Mouse (Mus musculus): ENCODE results near the gene Gp1bb. TPM values are rescaled to one million over a fixed set of nuclear protein-coding genes. Genes with fewer than 3 reads are reported as not detected.

Gp1bb gene
- 1 to 10 TPM in 1 of 4 experiments, under 1 TPM in 2, not detected in 1; 0.36 to 1.1 (median 0.93) TPM for total RNA-seq (2022)

DNA sequence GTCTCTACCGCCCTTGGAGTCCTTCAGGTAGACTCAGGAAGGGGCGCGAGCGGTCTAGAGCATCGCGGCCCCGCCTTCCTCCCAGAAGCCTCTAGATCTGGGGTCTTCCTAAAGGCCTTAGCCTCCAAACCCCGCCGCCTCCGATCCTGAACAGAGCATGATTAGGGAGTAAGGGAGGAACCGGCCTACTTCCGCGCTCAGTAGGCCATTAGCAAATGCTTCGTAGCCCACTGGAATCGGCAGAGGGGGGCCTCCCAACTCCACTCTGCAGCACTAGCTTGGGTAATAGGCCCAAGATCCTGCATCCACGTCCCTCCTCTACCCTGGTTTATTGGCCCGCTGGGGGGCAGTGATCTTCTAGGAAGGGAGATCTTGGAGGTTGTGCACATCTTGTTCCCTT, at the start of gene Gp1bb:
TSS of gene Gp1bb (minus strand) at position 385 of the 400 bp plus-strand sequence.
- DNase-seq (ENCODE audit: low spot score in 2 of 2), result no peak

DNA sequence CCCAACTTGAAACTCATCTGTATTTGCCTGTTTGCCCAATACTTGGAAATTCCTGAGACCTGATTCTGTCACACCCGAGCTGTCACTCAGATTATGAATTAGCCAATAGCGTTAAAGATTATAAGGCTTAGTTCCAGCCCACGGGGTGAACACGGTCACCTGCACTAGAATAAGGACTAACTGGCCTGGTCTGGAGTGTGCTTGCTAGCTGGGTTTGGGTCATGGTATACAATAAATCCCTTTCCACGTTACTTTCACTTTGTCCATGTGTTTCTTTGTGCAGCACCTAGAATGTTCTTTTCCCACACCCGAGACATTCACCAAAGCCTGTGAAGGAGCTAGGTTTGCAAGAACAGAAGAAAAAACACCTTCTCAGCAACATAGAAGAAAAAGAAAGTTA, 47.7 kb upstream of the Gp1bb start:
- no peak for DNase-seq (ENCODE audit: low spot score in 2 of 2)

DNA sequence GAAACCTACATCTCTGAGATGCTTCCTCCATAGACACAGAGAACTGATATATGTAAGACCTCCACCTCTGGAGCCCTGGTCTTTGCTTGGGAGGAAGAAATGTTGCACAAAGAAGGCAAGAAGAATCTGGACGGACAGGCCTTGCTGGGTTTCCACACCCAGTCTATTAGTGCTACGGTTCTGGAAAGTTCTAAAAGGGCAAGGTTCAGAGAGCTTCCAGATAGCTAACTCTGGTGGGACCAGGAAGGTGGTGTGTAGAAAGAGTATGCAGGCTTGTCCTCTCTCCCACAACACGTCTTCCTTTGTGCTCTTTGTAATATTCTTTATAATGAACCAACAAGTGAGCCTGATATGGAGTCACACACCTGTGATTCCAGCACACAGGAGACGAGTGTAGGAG, 36.4 kb upstream of the Gp1bb start:
- DNase-seq (ENCODE audit: low spot score in 2 of 2), result no peak

DNA sequence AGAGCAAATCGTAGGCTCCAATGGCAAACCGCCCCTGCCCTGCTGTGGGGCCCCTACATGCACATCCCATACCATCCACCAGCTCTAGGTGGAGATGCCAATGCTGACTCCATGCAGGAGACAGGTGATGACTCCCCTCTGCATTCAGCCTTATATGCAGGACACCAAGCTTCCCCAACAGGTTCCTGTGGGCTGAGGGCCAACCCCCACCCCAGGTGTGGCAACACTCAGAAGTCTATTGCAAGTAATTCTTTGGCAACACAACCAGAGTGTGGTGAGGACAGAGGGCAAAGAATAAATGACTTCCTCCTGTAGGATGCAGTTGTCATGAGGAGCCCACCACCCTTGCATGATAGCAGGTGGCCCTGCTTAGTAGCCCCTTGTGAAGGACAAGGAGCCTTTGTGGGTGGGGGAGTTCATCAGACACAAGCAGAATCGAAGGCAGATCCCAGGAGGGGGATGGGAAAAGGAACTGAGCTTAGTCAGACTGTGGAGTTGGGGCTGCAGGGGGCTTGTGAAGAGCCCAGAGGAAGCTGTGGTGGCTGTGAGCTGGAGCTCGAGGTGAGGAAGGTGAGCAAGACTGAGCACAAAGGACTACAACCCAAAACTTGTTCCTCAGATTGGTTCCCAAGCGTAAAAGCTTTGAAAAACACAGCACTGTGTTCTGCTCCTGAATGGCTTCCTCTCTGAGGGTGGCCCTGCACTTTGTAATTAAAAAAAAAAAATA, 33.3 kb upstream of the Gp1bb start:
- DNase-seq (ENCODE audit: low spot score in 2 of 2), result no peak

DNA sequence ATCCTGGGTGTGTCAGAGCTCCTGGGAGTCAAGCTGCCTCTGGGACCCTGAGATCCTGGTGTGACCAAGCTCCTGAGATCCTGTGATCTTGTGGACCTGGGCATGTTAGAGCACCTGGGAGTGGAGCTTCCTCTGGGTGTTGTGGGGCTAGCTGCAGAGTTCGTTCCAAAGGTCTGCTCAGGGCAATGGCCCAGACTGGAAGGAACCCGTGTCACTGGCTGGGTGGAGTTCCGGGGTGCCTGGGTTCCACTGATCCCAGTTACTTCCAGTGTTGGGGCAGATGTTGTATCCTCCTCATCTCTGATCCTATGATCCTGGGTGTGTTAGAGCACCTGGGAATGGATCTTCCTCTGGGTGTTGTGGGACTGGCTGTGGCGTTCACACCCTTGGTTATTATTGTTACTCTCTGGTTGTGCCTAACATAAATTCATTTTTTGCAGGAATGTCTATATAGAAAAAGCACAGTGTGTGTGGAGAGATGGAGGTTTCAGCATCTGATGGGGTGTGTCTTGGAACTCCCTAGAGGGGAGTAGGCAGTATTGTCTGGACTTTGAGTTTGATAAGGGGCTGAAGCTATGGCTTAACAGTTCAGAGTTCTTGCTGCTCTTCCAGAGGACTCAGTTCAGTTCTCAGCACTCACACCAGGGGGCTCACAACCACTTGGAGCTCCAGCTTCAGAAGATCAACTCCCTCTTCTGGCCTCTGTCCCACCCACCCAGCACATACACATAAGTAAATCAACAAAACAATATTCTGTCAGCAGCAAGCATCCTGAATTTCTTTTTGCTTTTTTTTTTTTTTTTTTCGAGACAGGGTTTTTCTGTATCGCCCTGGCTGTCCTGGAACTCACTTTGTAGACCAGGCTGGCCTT, 31.3 kb upstream of the Gp1bb start:
- no peak for DNase-seq (ENCODE audit: low spot score in 2 of 2)

DNA sequence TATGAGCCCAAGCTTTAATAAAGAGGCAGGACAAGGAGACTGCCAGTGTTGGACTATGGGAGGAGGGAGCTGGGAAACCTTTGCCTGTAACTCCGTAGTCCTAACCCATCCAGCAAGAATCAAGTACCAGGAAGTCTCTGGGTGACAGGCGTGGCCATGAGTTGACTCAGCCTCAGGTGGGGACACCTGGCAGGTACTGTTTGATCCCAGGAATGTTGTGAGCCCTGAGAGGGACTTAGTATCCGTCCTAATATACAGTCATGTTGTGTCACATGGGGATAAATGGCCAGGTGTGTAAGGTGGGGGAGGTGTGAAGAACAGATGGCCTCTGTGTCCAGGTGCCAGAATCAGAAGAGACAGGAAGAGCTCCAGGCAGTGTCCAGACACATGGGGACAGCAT, 26.9 kb upstream of the Gp1bb start:
- no peak for DNase-seq (ENCODE audit: low spot score in 2 of 2)

DNA sequence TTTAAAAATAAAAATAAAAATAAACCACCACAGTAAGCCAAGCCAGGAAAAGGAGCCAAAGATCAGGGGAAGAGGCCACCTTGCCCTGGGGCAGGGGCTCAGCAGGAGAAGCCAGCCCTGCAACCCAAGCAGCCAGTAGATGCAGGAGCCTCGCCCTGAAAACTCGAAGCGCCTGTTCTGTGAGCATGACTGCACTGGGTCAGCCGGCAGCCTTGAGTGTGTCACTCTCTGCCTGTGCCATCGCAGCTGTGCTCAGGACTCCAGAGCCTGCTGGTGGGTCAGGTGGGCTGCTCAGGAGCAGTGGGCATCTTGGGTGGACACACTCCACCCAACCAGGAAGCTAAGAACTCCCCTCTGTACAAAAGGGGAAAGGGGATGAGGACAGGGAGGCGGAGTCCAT, 23.1 kb upstream of the Gp1bb start:
- no peak for DNase-seq (ENCODE audit: low spot score in 2 of 2)

DNA sequence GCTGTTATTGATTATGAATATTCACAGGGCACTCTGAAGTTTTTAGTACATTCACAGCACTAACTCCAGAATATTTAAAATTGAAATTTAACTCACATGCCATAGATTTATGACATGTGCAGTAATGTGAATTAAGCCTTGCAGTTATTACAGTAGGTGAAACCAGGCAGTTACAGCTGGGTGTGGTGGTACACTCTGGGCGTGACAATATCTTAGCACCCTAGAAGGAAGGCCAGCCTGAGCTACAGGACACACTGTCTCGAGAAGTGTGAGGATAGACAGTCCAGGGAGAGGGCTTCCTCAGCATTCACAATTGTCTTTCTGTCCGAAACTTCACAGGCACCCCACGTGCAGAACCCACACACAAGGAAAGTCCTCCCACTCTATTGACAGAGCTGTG, 22.3 kb upstream of the Gp1bb start:
- no peak for DNase-seq (ENCODE audit: low spot score in 2 of 2)

DNA sequence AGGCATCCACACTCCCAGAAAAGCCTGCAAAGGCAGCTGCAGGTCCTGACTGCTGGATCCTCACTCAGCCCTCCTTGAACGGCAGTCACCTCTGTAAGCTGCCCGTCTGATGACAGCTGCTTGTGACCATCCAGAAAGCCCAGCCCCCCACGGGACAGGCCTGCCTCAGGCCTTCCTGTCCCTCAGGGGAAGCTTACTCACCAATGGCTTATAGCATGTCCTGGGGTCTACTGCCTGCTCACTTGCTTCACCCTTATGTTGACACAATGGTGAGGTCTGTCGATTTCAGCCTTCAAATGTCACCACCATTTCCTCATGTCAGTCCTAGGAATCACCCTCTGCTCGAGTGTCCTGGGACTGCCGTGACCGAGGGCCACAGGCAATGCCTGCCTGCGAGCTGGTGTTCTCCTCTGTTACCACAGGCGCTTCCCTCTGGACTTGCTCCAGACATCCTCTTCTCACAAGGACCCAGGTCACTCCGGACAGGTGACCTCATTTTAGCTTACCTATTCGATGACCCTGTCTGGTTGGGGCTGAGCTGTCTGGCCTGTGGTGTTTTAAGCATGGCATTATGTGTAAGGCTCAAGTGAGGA, 21.3 kb upstream of the Gp1bb start:
- DNase-seq (ENCODE audit: low spot score in 2 of 2), result no peak

DNA sequence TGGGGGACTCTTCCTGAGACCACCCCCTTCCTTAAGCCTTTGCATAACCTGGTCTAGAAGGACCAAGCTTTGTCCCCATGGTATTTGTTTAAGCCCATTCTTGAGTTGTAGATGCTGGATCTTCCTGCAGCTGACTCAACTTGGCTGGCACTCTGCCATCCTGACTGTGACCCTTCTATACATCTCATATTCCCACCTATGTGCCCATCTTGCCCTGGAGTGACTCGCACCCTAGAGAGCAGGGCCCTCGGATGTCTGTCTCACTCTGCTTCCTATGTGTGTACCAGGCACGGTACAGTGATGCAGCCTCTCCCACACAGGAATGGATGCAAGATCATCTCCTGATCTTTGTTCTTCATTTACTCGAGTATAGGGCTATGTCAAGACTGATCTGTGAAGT, 20.7 kb upstream of the Gp1bb start:
- DNase-seq (ENCODE audit: low spot score in 2 of 2), result no peak

DNA sequence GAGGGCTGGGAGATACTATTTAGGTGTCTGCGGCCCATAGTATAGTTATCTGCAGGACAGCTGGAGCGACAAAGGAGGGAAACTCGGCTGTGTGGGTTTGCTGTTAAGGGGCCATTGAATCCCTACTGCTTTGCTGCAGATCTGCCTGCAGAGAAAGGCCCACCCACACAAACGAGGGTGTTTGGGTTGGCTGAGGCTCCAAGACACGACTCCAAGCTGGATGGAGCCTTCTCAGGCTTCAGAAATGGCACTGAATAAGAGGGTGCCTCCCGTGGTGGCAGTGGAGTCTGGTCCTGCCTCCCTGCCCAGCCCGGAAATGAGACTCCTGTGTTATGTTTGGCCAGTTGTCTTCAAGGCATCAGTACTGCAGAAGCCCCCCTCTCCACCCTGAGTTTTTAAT, 20.1 kb upstream of the Gp1bb start:
- DNase-seq (ENCODE audit: low spot score in 2 of 2), result peak in 1 of 2 experiments; percentile 80

DNA sequence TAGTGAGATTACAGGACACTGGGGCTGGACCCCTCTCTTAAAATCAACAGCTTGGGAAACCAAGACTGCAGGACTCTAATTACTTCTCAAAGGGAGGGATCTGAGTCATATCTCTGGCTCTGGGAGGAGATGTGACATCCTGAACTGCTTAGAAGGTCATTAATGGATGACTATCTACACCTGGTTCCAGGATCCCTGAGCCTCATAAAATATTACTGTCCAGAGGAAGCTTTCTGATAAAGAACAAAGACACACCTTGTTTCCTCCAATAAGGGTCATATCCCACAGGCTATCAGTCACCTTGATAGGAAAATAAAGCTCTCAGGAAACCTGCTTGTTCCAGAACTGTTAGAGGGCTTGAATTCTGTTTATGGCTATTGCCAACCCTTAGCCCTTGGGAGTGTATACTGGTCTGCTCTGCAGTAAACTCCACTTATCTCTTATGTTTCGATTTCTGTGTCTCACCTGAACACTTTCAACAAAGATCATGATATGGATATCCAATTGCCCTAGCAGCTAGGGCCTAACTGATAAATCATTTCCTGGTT, 17.3 kb upstream of the Gp1bb start:
- DNase-seq (ENCODE audit: low spot score in 2 of 2), result no peak

DNA sequence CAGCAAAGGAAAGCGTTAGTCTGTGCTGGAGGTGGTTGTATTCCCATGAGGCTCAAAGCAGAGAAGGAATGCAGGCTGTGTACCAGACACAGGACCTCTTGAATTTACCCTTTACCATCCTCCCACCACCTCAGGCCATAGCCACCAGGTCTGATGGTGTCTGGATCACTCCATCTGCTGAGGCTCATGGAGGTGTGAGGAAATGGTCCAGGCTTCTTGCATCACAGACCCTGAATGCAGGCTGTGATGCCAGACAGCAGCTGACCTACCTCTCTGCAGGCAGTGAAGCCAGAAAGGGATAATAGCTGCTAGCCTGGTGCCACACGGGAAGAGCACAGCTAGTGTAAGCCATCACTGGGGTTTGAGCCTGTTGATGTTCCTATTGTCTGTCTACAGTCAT, 16.2 kb upstream of the Gp1bb start:
- DNase-seq (ENCODE audit: low spot score in 2 of 2), result no peak

DNA sequence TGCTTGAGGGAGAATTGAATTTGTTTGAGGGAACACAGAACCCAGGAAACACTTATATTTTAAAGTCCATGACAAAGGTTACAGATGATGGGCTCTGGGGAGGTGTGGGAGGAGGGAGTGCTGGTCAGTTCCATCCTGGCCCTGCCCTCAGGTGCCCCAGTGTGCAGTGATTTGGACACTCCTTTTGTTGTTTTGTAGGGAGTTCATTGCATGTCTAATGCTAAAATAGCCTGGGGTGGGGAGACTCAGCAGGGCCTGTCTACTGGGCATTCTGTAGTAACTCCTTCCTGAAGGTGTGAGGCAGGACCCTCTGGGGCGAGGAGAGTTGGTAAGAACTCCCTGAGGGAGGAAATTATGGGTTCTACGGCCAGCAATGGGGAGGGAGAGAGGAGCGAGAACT, 14.6 kb upstream of the Gp1bb start:
- DNase-seq (ENCODE audit: low spot score in 2 of 2), result no peak

DNA sequence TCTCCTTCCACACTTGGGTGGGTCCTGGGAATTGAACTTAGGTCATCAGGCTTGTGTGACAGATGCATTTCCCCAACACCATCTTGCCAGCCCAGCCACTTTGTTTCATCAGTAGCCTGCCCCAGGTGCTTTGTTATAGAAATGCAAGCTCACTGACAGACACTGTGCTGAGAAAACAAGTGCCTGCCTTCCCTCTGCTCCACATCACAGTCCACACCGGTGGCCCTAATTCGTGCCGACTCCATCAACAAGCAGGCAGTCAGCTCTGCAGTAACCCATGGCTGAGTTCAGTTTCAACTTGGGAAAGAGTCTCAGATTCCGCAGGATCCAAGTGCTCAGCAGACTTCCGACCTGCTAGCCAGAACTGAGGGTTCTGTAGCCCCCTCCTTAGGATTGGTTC, 14.2 kb upstream of the Gp1bb start:
- DNase-seq (ENCODE audit: low spot score in 2 of 2), result no peak

DNA sequence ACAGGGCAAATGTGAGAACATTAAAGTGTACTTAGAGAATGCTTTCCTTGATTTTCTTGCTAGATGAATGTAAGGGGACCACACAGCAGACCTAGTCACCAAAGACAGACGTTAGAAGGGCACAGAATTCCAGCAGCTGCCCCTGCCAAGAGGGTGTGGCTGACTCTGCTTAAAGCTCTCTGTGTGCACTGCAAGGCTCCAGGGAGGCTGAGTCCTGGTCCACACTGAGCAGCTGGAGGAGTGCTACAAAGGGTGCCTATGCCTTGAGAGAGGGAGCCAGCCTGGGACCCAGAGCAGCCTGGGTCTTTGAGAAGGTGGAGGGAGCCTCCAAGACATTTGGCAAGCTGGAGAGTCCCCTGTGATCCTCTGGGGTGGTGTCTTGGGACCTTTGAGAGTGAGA, 11.1 kb upstream of the Gp1bb start:
- DNase-seq (ENCODE audit: low spot score in 2 of 2), result no peak

DNA sequence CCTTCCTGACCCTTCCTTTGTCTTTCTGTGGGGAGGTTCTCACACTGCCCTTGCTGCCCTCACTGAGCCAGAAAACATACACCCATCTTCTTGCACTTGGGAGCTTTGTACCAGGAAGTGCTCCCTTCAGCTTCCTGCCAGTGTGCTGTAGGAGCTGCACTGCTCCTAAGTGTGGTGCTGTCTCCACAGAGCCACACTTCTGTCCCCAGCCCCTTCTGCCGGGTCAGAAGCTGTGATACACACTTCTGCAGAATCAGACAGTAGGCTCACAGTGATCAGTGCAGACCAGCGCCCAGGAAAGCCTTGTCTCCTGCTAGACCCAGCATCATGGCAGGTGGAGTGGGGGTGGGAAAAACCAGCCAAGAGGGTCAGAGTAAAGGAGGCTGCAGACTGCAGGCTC, 10.6 kb upstream of the Gp1bb start:
- DNase-seq (ENCODE audit: low spot score in 2 of 2), result no peak

DNA sequence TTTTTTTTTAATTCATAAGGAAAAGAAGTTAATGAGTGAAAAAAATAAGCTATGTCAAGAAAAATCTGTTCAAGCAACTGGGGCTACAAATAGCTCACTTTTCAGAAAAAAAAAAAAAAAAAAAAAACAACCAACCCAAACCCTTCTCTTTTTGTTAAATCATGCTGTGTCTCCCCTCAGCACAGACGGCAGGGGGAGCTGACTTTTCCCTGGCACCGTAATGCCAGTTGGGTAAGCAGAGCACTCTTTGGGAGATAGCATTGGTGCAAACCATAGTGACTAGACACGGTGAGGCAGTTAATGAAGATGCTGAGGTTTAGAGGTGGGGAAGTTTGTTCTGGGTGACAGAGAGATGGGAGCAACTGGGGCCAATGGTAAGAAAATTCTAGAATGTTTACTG, 9.9 kb upstream of the Gp1bb start:
- DNase-seq (ENCODE audit: low spot score in 2 of 2), result no peak

DNA sequence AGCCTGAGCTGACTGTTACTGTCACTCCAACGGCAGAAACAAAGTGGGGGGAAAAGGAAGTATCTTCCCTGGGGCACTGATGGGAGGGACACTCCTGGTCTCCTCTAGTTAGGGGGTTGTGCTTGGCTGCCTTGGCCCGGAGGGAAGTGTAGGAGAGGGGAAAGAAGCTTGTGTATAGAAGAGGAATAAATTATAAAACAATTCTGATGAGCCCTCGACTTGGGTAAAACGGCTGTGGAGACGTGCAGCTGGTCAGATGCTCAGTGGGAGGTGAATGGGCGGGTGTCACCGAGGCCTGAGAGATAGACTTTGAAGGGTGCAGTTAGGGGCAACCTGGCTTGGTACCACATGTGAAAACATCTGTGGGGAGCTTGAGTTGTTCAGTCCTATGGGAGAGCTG, 8.9 kb upstream of the Gp1bb start:
- no peak for DNase-seq (ENCODE audit: low spot score in 2 of 2)

DNA sequence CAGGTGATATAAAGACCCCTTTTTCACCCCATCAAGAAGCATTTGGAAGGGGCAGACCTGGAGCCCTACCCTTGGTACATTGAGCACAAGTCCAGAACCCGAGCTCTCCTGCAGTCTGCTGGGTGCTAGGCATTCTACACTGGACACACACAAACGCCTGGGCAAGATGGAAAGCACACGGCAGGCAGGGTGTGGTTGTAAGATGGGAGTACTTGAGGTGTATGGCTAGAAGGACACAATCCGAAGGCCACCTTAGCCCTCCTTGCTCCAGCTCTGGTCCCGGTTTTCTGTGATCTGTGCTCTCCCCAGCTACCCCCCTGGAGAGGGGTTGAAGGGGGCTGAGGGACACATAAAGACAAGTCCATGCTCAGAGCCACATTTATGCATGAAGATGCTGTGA, 8.1 kb upstream of the Gp1bb start:
- no peak for DNase-seq (ENCODE audit: low spot score in 2 of 2)

DNA sequence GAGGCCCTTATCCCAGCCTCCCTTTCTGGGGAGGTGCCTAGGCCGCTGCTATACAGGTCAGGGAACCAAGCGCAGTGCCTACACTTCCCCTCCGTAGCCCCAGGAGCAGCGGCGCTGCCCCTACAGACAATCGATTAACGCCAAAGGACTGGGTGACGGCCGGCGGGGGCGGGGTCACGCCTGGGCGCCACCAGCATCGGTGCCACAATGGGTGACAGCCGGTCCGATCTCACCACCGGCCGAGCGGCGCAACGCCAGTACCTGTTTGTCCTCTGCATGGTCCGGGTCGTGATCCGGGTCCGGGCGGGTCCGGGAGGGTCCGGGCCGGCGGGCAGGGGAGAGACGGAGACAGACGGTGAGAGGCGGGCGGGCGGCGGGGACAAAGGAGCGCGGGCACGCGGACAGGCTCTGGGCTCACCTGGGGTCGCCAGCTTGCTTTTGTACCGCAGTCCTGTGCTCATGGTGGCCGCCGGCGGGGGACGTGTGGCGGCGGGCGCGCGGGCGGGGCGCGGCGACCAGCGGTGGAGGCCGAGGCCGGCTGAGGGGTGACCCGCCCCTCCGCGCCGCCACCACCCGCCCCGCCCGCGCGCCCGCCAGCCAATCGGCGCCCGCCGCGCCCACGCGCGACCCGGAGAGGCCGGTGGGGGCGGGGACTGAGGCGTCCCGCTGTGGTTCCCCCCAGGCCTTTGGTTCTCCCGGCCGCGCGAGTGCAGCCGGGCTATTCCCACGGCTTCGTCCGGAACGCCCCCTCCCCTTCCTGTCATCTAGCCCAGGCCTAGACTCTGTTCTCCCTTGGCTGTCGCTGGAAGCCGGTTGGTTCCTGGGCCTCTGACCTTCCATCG, 7.4 kb upstream of the Gp1bb start, which contains the start of gene Sept5:
TSS of gene Sept5 (minus strand) at position 565 of the 842 bp plus-strand sequence.
- peak in 1 of 2 experiments; percentile 58 for DNase-seq (ENCODE audit: low spot score in 2 of 2)

Data from left cerebral cortex, adult 8-10 months (tissue).